Mouse (Mus musculus): ENCODE measurements around the gene Mill2.

GRCm38 (mm10) chr7:18910241-18910831 lies 70.6 kb downstream of the Mill2 start, which contains the start of gene Ccdc61:
- TF ChIP-seq GATA1 (IDR thresholded peaks at IDR 0.05; ENCODE audit: borderline replicate concordance, low read length): no peak
- peak; percentile 37; the same call in 1 of the 2 replicates for TF ChIP-seq FLI1 (IDR thresholded peaks at IDR 0.05; ENCODE audit: low read length)

All from megakaryocyte, embryonic 14.5 days (primary cell).